Mouse (Mus musculus): ENCODE measurements around the gene Endod1.

Gene Endod1

GRCm38 (mm10) chr9:14380386-14381285, 671 bp downstream of the Endod1 start:
- in situ Hi-C loops (cut with MboI, MseI) = no loop called here

- in situ Hi-C loops (cut with MboI, MseI) = no loop called here
Measured at GRCm38 (mm10) chr9:14379769-14380385, 1.4 kb downstream of the Endod1 start.

- in situ Hi-C loops (cut with MboI, MseI) = no loop called here
Measured at GRCm38 (mm10) chr9:14378151-14378550, 3.2 kb downstream of the Endod1 start.

DNA sequence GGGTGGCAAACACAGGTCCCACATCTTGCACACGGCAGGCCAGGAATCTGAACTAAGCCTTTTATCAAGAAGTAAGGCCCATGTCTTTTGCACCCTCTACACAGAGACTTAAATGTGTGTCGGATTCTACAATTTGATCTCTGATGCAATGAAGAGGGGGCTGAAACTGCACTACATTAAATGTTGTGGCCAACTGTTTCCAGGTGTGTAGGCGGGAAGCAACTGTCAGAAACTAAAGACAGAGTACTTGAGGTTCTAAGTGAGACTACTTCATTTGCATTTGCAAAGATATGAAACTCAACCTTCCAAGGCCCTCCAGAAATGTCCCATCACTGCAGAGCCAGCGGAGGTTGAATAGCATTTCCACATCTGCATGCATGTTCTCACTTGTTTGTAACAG, 5.2 kb downstream of the Endod1 start:
- in situ Hi-C loops (cut with MboI, MseI) = no loop called here

DNA sequence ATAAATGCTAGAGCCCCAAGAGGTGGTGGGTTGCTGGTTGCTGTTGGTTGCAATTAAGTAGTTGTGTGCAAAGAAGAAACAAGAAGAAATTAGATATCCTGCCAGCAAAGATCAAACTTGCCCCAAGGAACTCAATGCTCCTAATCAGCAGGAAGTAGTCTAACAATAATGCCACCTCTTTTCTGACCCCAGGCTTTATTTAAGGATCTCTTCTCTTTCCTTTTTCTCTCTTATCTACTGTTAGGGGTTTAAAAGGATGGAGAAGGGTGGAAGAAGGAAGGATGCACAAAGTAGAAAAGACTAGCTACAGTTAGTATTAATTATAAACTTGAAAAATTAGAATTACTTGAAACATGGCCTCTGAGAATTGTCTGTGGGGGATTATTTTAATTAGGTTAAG, 8.9 kb downstream of the Endod1 start:
- in situ Hi-C loops (cut with MboI, MseI) = loop anchor here (25.0 kb wide), 1 partner anchor 1060 kb away; no protein-coding TSS in a partner anchor

DNA sequence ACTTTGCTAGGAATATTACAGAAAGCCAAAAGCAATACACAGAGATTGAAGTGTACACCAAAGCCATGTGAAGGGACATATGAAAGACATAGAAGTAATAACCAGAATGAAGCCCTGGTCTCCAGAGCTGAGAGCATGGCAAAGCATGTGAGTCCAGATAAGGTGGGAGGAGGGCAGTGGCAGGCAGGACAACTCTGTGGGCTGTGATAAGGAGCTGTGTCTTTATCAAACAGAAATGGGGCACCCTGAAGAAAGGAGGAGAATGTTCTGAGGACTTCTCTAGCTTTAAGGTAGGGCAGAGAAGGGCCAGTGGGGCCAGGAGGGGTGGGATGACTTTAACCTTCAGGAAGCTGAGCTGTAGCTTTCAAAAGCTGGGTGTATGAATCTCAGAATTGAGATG, 12.0 kb downstream of the Endod1 start:
- in situ Hi-C loops (cut with MboI, MseI) = loop anchor here (25.0 kb wide), 1 partner anchor 1057 kb away; no protein-coding TSS in a partner anchor

DNA sequence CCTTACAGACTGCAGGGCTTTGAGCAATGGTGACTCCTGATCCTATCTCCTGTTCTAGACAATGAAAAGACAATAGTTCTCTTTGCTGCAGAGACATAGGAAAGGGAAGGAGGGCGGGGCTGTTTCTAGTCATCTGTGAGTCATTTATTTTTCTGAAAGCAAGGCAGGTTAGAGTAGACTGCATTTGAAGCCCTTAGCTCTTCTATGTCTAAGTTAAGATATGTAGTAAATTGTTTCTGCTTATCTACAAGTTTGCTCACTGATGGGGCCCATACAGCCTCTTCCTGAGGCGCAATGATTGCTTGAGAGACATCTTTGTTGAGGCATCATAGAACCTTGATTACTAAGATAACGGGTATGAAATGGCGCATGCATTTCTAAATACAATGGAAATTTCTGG, 13.5 kb downstream of the Endod1 start:
- in situ Hi-C loops (cut with MboI, MseI) = loop anchor here (25.0 kb wide), 1 partner anchor 1056 kb away; no protein-coding TSS in a partner anchor

DNA sequence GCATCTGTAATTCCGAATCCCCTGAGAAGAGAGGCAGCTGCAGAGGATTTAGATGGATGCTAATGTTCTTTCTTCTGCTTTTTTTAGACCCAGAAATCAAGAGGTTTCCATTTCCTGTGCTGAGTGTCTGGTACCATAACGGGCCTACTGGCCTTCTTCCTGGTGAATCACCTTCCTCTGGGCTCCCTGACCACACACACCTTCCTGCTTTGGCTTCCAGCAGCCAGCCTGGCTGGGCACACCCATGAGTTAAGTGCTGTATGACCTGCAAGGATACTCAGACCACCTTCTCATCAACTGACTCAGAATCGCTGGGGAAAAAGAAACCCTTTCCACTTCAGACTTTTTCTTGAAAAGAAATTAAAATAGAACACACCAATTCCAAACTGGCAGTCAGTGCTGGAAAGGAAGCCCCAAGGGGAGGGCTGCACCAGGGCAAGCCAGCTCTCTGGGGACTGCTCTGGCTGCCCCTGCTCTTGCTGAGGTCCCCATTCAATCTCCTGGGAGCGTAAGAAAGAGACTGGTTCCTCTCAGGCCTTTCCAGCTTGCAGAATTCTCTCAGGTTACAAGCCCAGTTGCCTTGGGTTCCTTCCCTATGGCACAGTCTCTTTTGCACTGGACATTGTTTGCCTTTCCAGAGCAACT, 15.7 kb downstream of the Endod1 start:
- in situ Hi-C loops (cut with MboI, MseI) = loop anchor here (25.0 kb wide), 1 partner anchor 1053 kb away; no protein-coding TSS in a partner anchor

GRCm38 (mm10) chr9:14364719-14365118, 16.6 kb downstream of the Endod1 start:
- in situ Hi-C loops (cut with MboI, MseI) = loop anchor here (25.0 kb wide), 1 partner anchor 1052 kb away; no protein-coding TSS in a partner anchor

DNA sequence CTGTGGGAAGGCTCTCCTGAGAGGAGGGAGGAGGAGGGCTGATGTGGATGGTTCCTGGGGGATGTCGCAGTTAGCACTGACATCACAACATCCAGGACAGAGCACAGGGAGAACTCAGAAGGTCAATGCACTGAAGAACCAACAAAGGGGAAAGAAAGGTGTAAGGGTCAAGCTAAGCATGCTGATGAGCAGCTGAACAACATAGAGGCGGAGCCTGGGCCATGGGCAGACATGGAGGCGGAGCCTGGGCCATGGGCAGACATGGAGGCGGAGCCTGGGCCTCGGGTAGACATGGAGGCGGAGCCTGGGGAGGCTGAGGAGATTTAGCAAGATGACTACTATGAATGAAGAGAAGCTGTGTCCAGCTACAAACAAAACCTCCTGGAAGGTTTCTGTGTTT, 17.8 kb downstream of the Endod1 start:
- in situ Hi-C loops (cut with MboI, MseI) = loop anchor here (25.0 kb wide), 1 partner anchor 1051 kb away; no protein-coding TSS in a partner anchor

DNA sequence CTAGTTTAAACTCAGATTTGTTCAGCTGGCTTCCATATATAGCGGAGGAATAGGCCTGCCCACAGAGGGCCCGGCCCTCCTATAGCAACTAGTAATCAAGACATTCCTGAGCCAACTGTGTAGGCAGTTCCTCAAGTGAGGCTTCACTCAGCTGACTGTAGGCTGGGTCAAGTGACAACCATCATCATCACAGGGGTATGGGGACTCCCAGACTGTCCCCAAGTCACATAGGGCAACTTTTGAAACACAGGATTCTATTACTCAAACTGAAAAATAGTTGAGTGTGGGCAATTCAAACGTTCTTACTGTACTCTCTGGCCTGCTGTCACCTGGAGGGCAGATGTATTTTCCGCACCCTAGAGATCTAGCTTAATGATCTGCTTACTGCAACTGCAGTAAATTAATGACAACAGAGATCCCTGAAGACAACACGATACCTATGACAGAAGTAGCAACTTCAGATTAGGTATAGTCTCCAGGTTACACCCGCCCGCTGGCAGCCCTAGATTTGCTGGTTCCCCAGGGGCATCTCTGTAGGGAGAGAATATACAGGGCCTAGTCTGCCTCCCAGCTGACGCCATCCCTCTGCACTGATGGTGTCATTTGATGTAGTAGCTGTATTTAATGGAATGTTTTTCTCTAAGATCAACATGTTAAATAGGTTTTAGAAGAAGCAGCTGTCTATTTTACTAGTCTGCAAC, 19.1 kb downstream of the Endod1 start:
- in situ Hi-C loops (cut with MboI, MseI) = loop anchor here (25.0 kb wide), 1 partner anchor 1050 kb away; no protein-coding TSS in a partner anchor

- in situ Hi-C loops (cut with MboI, MseI) = loop anchor here (10.0 to 25.0 kb wide), 2 partner anchors 338 to 1045 kb away; no protein-coding TSS in a partner anchor
Measured at GRCm38 (mm10) chr9:14357033-14357432, 24.3 kb downstream of the Endod1 start.

GRCm38 (mm10) chr9:14354852-14355251, 26.5 kb downstream of the Endod1 start:
- in situ Hi-C loops (cut with MboI, MseI) = loop anchor here (5.0 to 25.0 kb wide), 3 partner anchors 42 to 1043 kb away; no protein-coding TSS in a partner anchor

DNA sequence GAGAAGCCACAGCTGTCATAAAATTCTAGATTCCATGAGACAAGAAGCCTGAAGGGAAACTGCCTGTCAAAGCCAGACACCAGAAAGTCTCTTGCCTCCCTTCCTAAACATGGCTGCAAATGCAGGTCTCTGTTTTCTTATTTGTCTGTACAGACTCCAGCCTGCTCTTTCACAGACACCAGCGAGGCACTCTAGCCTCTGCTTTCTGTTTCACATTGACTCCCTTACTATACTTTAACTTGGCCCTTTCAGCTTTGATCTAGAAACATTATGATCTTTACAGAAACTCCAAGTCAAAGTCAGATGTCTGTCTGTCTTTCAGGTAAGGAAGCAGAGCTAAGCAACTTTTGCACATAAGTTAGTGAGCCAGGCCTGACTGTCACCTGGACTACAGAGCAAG, 29.0 kb downstream of the Endod1 start:
- in situ Hi-C loops (cut with MboI, MseI) = loop anchor here (5.0 to 25.0 kb wide), 3 partner anchors 45 to 1040 kb away; no protein-coding TSS in a partner anchor

- in situ Hi-C loops (cut with MboI, MseI) = loop anchor here (5.0 to 25.0 kb wide), 3 partner anchors 47 to 1038 kb away; no protein-coding TSS in a partner anchor
Measured at GRCm38 (mm10) chr9:14350787-14351186, 30.5 kb downstream of the Endod1 start.

DNA sequence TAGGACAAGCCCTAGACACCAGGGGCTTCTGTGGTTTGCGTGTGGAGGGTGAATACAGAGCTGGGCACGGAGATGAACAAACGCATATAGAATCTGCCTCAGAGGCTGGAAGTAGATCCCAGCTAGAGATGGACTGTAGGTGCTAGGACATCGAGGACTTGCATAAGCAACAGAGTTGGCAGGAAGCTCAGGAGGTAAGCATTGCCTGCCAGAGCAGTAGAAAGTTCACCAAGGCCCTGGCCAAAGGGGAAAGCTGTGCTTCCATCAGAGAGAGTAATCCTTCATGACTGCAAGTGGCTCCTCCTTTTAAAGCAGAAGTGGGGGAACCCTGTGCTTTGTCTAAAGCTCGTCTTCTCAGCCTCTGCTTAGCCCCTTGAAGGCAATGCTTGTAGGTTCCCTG, 31.9 kb downstream of the Endod1 start:
- in situ Hi-C loops (cut with MboI, MseI) = loop anchor here (5.0 kb wide), 1 partner anchor 462 kb away; no protein-coding TSS in a partner anchor

- in situ Hi-C loops (cut with MboI, MseI) = loop anchor here (5.0 kb wide), 1 partner anchor 461 kb away; no protein-coding TSS in a partner anchor
Measured at GRCm38 (mm10) chr9:14348416-14348815, 32.9 kb downstream of the Endod1 start.

- in situ Hi-C loops (cut with MboI, MseI) = loop anchor here (5.0 kb wide), 1 partner anchor 459 kb away; no protein-coding TSS in a partner anchor
Measured at GRCm38 (mm10) chr9:14345866-14346265, 35.4 kb downstream of the Endod1 start.

- in situ Hi-C loops (cut with MboI, MseI) = no loop called here
Measured at GRCm38 (mm10) chr9:14342041-14342668, 39.2 kb downstream of the Endod1 start.

- in situ Hi-C loops (cut with MboI, MseI) = no loop called here
Measured at GRCm38 (mm10) chr9:14338701-14339100, 42.6 kb downstream of the Endod1 start.
